Mouse (Mus musculus): ENCODE measurements around the gene Pigz. TPM values are rescaled to one million over a fixed set of nuclear protein-coding genes. Genes with fewer than 3 reads are reported as not detected.

The Pigz gene
- polyA plus RNA-seq, 1 experiment from 2014 or later = 0.48 TPM

GRCm38 (mm10) chr16:31932255-31932654 lies 1.4 kb upstream of the Pigz start:
- Histone ChIP-seq H3K4me2 (no peak overlapping the region), H3K4me3 (replicated peaks) (no peak overlapping the region), H3K4me1 (replicated peaks) (peaks cover 17% of the 10 kb centered on the region), H3K36me3 (replicated peaks) (no peaks in the 10 kb centered on the region), H3K9ac (no peak overlapping the region), H3K27ac (replicated peaks) (no peak overlapping the region), H3K9me3 (replicated peaks) (no peaks in the 10 kb centered on the region), H3K27me3 (peaks cover 70% of the 10 kb centered on the region)
- WGBS (ENCODE audit: insufficient replicate concordance) = 52% methylated on average over 5 of the region's 5 CpGs
- no peak for ATAC-seq (ENCODE audit: insufficient read depth)

DNA sequence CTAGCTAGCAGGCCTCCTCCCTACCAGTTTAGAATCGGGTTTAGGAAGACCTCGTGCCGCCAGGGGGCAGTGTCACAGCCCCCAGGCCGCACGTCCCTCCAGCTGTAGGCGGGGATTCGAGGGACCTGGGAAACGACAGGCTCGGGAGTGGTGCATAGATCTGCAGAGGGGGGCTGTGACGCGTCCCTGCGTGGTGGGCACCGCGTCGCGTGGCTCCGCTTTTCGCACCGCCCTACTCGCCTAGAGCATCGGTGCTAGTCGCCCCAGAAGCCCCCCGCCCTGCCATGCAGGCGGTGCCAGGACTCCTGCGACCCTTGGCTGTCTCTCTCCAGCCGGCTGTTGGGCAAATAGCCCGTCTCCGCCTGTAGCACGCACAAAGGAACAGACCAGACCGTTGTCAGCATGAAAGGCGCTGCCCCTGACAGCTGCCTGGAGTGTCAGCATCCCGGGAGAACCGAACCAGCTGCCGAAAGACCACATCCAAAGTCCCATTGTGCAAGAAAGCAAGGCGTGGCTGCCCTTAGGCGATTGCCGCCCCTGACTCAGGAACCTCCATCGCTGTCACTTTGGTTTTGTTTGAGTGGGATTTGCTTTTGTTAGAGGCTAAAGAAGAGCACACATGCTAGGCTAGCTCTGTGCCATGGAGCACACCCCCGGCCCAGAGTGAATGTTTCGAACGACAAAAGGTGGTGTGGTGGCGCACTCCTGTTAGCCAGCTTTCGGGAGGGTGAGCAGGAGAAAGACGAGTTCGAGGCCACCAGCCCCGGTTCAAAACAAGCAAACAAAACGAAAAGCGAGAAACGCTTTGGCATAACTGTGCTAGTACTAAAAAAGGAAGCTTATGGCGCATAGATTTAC lies 582 bp upstream of the Pigz start:
- peak; percentile 37; the same call in 1 of the 2 replicates for ATAC-seq (ENCODE audit: insufficient read depth)
- H3K4me1 ChIP-seq (replicated peaks) = peaks cover 17% of the 10 kb centered on the region
- 1% methylated on average over 50 of the region's 50 CpGs for WGBS (ENCODE audit: insufficient replicate concordance)
- no peaks in the 10 kb centered on the region for H3K9me3 ChIP-seq (replicated peaks)
- no peak overlapping the region; the same call in 1 of the 2 replicates for H3K9ac ChIP-seq
- peak overlapping the region; percentile 54 for H3K4me3 ChIP-seq (replicated peaks)
- no peaks in the 10 kb centered on the region for H3K36me3 ChIP-seq (replicated peaks)
- peak overlapping the region; percentile 82 for H3K4me2 ChIP-seq
- peaks cover 70% of the 10 kb centered on the region for H3K27me3 ChIP-seq
- no peak overlapping the region for H3K27ac ChIP-seq (replicated peaks)

GRCm38 (mm10) chr16:31934550-31935010 lies 929 bp downstream of the Pigz start:
- ATAC-seq (ENCODE audit: insufficient read depth) = no peak
- Histone ChIP-seq H3K4me2 (peak overlapping the region; percentile 50), H3K27ac (replicated peaks) (no peak overlapping the region), H3K9me3 (replicated peaks) (no peaks in the 10 kb centered on the region), H3K9ac (no peak overlapping the region), H3K36me3 (replicated peaks) (no peaks in the 10 kb centered on the region), H3K4me3 (replicated peaks) (0 out of 2 replicates have a peak overlapping the region, but pooled peaks have one; percentile 14), H3K27me3 (peaks cover 70% of the 10 kb centered on the region), H3K4me1 (replicated peaks) (peaks cover 17% of the 10 kb centered on the region)
- WGBS (ENCODE audit: insufficient replicate concordance) = 28% methylated on average over 13 of the region's 13 CpGs

GRCm38 (mm10) chr16:31935091-31935979 lies 1.7 kb downstream of the Pigz start:
- Histone ChIP-seq H3K36me3 (replicated peaks) (no peaks in the 10 kb centered on the region), H3K4me1 (replicated peaks) (peaks cover 17% of the 10 kb centered on the region), H3K27ac (replicated peaks) (no peak overlapping the region), H3K4me3 (replicated peaks) (peak overlapping the region; percentile 14; the same call in 1 of the 2 replicates), H3K9me3 (replicated peaks) (no peaks in the 10 kb centered on the region), H3K9ac (no peak overlapping the region), H3K27me3 (peaks cover 63% of the 10 kb centered on the region), H3K4me2 (peak overlapping the region; percentile 50)
- WGBS (ENCODE audit: insufficient replicate concordance) = 5% methylated on average over 36 of the region's 36 CpGs
- ATAC-seq (ENCODE audit: insufficient read depth) = peak; percentile 32; the same call in 1 of the 2 replicates

DNA sequence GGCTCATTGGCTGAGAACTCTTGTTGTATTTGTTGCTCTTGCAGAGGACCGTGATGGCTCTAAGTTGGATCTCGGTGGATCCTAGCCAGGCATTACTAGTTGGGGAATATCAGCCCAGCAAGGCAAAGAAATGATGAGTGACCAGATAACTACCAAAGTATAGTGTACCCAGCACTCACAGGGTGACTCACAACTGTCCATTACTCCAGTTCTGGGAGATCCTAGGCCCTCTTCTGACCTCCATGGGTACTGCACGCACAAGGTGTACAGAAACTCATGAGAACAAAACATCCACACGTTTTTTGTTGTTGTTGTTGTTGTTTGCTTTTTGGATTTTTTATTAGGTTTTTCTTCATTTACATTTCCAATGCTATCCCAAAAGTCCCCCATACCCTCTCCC lies 2.9 kb downstream of the Pigz start:
- H3K9me3 ChIP-seq (replicated peaks) = no peaks in the 10 kb centered on the region
- no peaks in the 10 kb centered on the region for H3K36me3 ChIP-seq (replicated peaks)
- H3K27me3 ChIP-seq = peaks cover 56% of the 10 kb centered on the region
- no peak for ATAC-seq (ENCODE audit: insufficient read depth)
- H3K9ac ChIP-seq = no peak overlapping the region
- H3K4me3 ChIP-seq (replicated peaks) = no peak overlapping the region
- 63% methylated on average over 4 of the region's 4 CpGs for WGBS (ENCODE audit: insufficient replicate concordance)
- H3K4me2 ChIP-seq = no peak overlapping the region
- no peak overlapping the region for H3K27ac ChIP-seq (replicated peaks)
- H3K4me1 ChIP-seq (replicated peaks) = peaks cover 17% of the 10 kb centered on the region

DNA sequence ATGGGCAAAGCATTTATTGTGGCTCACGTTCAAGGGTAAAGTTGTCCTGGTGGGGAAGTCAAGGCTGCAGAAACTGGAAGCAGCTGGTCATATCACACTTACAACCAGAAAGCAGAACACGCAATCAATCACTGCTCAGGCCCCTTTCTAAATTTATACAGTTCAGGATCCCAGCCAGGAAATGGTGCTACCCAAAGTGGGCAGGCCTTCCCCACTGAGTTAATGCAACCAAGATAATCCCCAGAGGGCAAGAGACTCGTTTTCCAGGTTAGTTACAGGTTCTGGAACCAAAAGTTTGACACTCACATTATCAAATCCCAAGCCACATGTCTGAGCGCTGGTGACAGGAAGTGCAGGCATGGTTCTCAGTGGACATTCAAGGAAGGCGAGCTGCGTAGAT lies 5.2 kb downstream of the Pigz start:
- Histone ChIP-seq H3K4me1 (replicated peaks) (peaks cover 7% of the 10 kb centered on the region; the same call in 1 of the 2 replicates), H3K9ac (no peak overlapping the region)

DNA sequence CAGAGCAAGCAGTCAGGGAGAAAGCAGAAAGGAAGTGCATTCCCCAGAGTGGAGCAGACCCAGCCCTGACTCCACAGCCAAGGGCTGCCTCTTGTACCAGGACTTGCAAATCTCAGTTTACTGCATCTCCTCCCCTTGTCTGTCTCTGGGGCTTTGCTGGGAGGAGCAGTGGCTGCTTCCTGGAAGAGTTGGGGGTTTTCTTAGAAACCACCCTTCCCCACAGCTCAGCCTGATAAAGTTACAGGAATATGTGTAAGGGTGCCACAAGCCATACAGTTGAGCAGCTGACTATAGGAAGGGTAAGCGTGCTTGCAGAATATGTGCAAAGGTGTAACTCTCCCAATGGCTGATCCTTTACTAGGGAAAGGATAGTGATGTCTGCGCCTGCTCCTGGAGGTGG lies 6.9 kb downstream of the Pigz start:
- 27% methylated on average over 2 of the region's 2 CpGs for WGBS (ENCODE audit: insufficient replicate concordance)
- H3K27ac ChIP-seq (replicated peaks) = no peak overlapping the region
- 0 out of 2 replicates have a peak, but pooled peaks cover 4% of the 10 kb centered on the region for H3K36me3 ChIP-seq (replicated peaks)
- peaks cover 16% of the 10 kb centered on the region for H3K27me3 ChIP-seq
- ATAC-seq (ENCODE audit: insufficient read depth) = no peak
- peaks cover 13% of the 10 kb centered on the region; the same call in 1 of the 2 replicates for H3K4me1 ChIP-seq (replicated peaks)
- H3K9me3 ChIP-seq (replicated peaks) = no peaks in the 10 kb centered on the region
- H3K9ac ChIP-seq = no peak overlapping the region
- no peak overlapping the region for H3K4me2 ChIP-seq
- no peak overlapping the region for H3K4me3 ChIP-seq (replicated peaks)

More for the DNA sequence above, 5.2 kb downstream of the Pigz start:
- Histone ChIP-seq H3K27me3 (peaks cover 33% of the 10 kb centered on the region), H3K4me3 (replicated peaks) (no peak overlapping the region), H3K27ac (replicated peaks) (no peak overlapping the region), H3K4me2 (no peak overlapping the region), H3K36me3 (replicated peaks) (no peaks in the 10 kb centered on the region), H3K9me3 (replicated peaks) (no peaks in the 10 kb centered on the region)
- 33% methylated on average over 6 of the region's 6 CpGs for WGBS (ENCODE audit: insufficient replicate concordance)
- ATAC-seq (ENCODE audit: insufficient read depth) = no peak

DNA sequence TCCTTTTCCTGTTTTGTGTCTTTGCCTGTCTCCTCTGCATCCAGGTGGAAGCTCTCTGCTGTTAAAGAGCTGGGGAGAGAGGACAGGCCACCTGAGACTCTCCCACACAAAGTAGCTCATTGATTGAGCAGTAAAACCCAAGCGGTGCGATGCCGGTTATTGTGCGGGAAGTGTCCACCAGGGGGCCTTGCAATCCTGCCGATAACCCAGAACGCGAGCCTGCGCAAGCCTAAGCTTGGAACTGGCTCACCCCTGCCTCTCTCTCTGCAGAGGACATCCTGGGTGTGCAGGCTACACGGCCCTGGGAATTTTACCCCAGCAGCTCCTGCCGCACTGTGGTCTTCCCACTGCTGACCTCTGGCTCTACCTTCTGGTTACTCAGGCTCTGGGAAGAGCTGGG lies 10.3 kb downstream of the Pigz start:
- H3K4me1 ChIP-seq (replicated peaks) = peaks cover 40% of the 10 kb centered on the region
- H3K9me3 ChIP-seq (replicated peaks) = no peaks in the 10 kb centered on the region
- H3K4me3 ChIP-seq (replicated peaks) = no peak overlapping the region
- H3K4me2 ChIP-seq = no peak overlapping the region
- no peak for ATAC-seq (ENCODE audit: insufficient read depth)
- H3K27ac ChIP-seq (replicated peaks) = no peak overlapping the region
- H3K36me3 ChIP-seq (replicated peaks) = 0 out of 2 replicates have a peak, but pooled peaks cover 4% of the 10 kb centered on the region
- no peak overlapping the region for H3K9ac ChIP-seq
- WGBS (ENCODE audit: insufficient replicate concordance) = 4% methylated on average over 10 of the region's 10 CpGs
- H3K27me3 ChIP-seq = no peaks in the 10 kb centered on the region

DNA sequence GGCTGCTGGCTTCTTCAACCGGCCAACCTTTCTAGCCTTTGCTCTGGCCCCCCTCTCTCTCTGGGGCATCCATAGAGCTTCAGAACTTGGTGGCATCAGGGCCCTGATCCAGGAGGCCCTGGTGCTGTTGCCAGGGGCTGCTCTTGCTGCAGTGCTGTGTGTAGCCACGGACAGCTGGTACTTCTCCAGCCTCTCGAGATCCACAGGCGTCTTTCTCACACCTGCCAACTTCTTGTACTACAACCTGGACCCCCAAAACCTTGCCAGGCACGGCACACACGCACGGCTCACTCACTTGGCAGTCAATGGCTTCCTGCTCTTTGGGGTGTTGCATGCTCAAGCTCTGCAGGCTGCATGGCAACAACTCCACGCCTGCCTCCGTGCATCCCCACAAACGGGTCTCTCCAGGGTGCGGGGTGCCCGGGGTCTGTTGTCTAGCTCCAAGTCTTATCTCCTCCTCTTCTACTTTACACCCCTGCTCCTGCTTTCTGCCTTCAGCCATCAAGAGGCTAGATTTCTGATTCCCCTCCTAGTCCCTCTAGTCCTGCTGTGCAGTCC lies 11.1 kb downstream of the Pigz start:
- H3K27ac ChIP-seq (replicated peaks) = no peak overlapping the region
- no peak overlapping the region for H3K9ac ChIP-seq
- H3K4me1 ChIP-seq (replicated peaks) = peaks cover 48% of the 10 kb centered on the region
- H3K4me2 ChIP-seq = no peak overlapping the region
- 0 out of 2 replicates have a peak, but pooled peaks cover 4% of the 10 kb centered on the region for H3K36me3 ChIP-seq (replicated peaks)
- no peaks in the 10 kb centered on the region for H3K27me3 ChIP-seq
- H3K9me3 ChIP-seq (replicated peaks) = no peaks in the 10 kb centered on the region
- ATAC-seq (ENCODE audit: insufficient read depth) = no peak
- 73% methylated on average over 12 of the region's 12 CpGs for WGBS (ENCODE audit: insufficient replicate concordance)
- H3K4me3 ChIP-seq (replicated peaks) = no peak overlapping the region

DNA sequence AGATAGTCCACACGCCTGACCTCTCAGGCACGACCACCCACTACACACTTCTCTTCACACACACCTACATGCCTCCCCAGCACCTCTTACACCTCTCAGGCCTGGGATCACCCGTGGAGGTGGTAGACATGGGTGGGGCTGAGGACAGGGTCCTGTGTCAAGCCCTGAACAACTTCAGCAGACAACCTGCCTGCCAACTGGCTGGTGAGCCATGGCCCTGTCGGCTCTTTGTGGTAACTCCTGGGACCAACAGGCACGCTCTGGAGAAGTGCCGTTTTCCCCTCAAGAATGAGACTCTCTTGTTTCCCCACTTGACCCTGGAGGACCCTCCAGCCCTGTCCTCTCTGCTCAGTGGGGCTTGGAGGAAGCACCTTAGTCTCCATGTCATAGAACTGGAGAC lies 11.7 kb downstream of the Pigz start:
- Histone ChIP-seq H3K9me3 (replicated peaks) (no peaks in the 10 kb centered on the region), H3K4me1 (replicated peaks) (peaks cover 54% of the 10 kb centered on the region), H3K27me3 (no peaks in the 10 kb centered on the region), H3K36me3 (replicated peaks) (0 out of 2 replicates have a peak, but pooled peaks cover 4% of the 10 kb centered on the region), H3K27ac (replicated peaks) (no peak overlapping the region), H3K4me2 (no peak overlapping the region), H3K4me3 (replicated peaks) (no peak overlapping the region), H3K9ac (no peak overlapping the region)
- WGBS (ENCODE audit: insufficient replicate concordance) = 70% methylated on average over 6 of the region's 6 CpGs
- no peak for ATAC-seq (ENCODE audit: insufficient read depth)

Data from liver, embryonic 15.5 days (tissue).